Mouse (Mus musculus) cortical plate, adult 2 months (tissue): Measurements from ENCODE around the gene 6030408B16Rik.

Experiments used
- CTCF ChIP-seq: fragments of 200-500 bp; IDR thresholded peaks from 2 replicates; pipeline ENCODE4 v1.5.1; 2011; ENCODE audit warnings: mild to moderate bottlenecking, control low read depth, low read length; ENCODE audit not compliant: insufficient read depth; ENCODE audit errors: extremely low read depth
- POLR2A ChIP-seq: fragments of 200-500 bp; IDR thresholded peaks from 2 replicates; pipeline ENCODE4 v1.6.1; 2011; ENCODE audit warnings: mild to moderate bottlenecking, low read length, control low read depth; ENCODE audit not compliant: insufficient read depth; ENCODE audit errors: extremely low read depth

- peak; percentile 79 for TF ChIP-seq CTCF
- peak; percentile 89 for TF ChIP-seq POLR2A
These were observed 8.9 kb upstream of the 6030408B16Rik start, which contains the start of gene Atg101 for GRCm38 (mm10) chr15:101283911-101284750.
